Mouse (Mus musculus) erythroblast, embryonic 14.5 days (primary cell): ENCODE measurements around the gene Ube2d1.

Experiments used
- GATA1 ChIP-seq: IDR thresholded peaks from 2 replicates; pipeline ENCODE4 v1.6.1; 2012; ENCODE audit warnings: low read length, inconsistent platforms, mixed read lengths
- TAL1 ChIP-seq: IDR thresholded peaks from 3 replicates; pipeline ENCODE4 v1.6.1; 2012; ENCODE audit warnings: low read length, inconsistent platforms, mixed read lengths

DNA sequence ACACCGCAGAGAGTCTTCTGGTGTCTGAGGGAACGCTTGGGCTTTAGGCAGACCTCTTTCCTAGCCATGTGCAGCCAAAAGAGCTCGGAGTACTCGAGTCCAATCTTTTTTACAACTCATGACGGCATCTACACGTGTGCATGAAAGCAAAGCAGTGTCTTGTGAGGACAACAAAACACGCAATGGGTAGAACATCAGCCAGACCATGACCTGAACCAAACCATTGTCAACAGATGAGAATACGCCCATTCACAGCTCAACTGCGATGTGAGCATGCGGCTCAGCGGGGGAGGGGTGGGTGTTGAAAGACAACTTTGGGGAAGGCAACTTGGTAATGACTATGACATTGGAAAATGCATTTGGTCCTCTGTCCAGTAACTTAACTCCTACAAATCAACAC, 17.6 kb downstream of the Ube2d1 start:
- TF ChIP-seq GATA1 (no peak), TAL1 (no peak)
